Mouse (Mus musculus): ENCODE results near the gene Znhit3.

The Znhit3 gene

GRCm38 (mm10) chr11:84916053-84916702 is at the start of gene Znhit3:
Znhit3 (minus strand) TSS chr11:84916366.
- peak; percentile 84 for DNase-seq

- no peak for DNase-seq
These were observed 47.4 kb upstream of the Znhit3 start for GRCm38 (mm10) chr11:84963556-84963955.

- no peak for DNase-seq
These were observed 46.4 kb upstream of the Znhit3 start for GRCm38 (mm10) chr11:84962536-84962935.

GRCm38 (mm10) chr11:84961571-84961970 is 45.4 kb upstream of the Znhit3 start:
- DNase-seq = peak; percentile 43

GRCm38 (mm10) chr11:84960780-84961179 is 44.6 kb upstream of the Znhit3 start:
- DNase-seq = peak; percentile 94

- peak; percentile 54 for DNase-seq
These were observed 44.1 kb upstream of the Znhit3 start for GRCm38 (mm10) chr11:84960291-84960690.

GRCm38 (mm10) chr11:84959701-84960181 is 43.6 kb upstream of the Znhit3 start:
- peak; percentile 82 for DNase-seq

- peak; percentile 31 for DNase-seq
These were observed 43.0 kb upstream of the Znhit3 start for GRCm38 (mm10) chr11:84959181-84959580.

- no peak for DNase-seq
These were observed 42.1 kb upstream of the Znhit3 start for GRCm38 (mm10) chr11:84958271-84958630.

- DNase-seq = peak; percentile 81
These were observed 41.6 kb upstream of the Znhit3 start, which contains the start of gene Car4 for GRCm38 (mm10) chr11:84957591-84958270. Car4 (plus strand) TSS chr11:84957786.

- DNase-seq = no peak
These were observed 41.0 kb upstream of the Znhit3 start for GRCm38 (mm10) chr11:84957171-84957570.

GRCm38 (mm10) chr11:84956400-84956799 is 40.2 kb upstream of the Znhit3 start:
- DNase-seq = peak; percentile 38

GRCm38 (mm10) chr11:84952611-84953010 is 36.4 kb upstream of the Znhit3 start:
- DNase-seq = no peak

GRCm38 (mm10) chr11:84948526-84948925 is 32.4 kb upstream of the Znhit3 start:
- DNase-seq = no peak

- DNase-seq = no peak
These were observed 31.9 kb upstream of the Znhit3 start for GRCm38 (mm10) chr11:84948114-84948513.

- DNase-seq = no peak
These were observed 31.0 kb upstream of the Znhit3 start for GRCm38 (mm10) chr11:84947206-84947605.

- no peak for DNase-seq
These were observed 29.7 kb upstream of the Znhit3 start for GRCm38 (mm10) chr11:84945841-84946240.

GRCm38 (mm10) chr11:84944639-84945435 is 28.7 kb upstream of the Znhit3 start:
- DNase-seq = no peak

GRCm38 (mm10) chr11:84943948-84944347 is 27.8 kb upstream of the Znhit3 start:
- no peak for DNase-seq

- no peak for DNase-seq
These were observed 24.0 kb upstream of the Znhit3 start for GRCm38 (mm10) chr11:84940140-84940539.

- no peak for DNase-seq
These were observed 23.4 kb upstream of the Znhit3 start for GRCm38 (mm10) chr11:84939508-84940053.

GRCm38 (mm10) chr11:84932261-84932660 is 16.1 kb upstream of the Znhit3 start:
- DNase-seq = no peak

- no peak for DNase-seq
These were observed 4.8 kb upstream of the Znhit3 start for GRCm38 (mm10) chr11:84920981-84921380.

Data from cerebellum, adult 11-12 months (tissue).